Mouse (Mus musculus) naive thymus-derived CD4-positive, alpha-beta T cell, adult 2 months (primary cell): ENCODE results near the gene Pip4k2a.
A peak's percentile ranks its signal among the peaks of the same experiment; 100 is the strongest.

ENCODE experiments used
- DNase-seq: peaks from one replicate; pipeline ENCODE4 v3.0.0-alpha.2; 2011; ENCODE audit warnings: low read depth

The Pip4k2a gene

DNA sequence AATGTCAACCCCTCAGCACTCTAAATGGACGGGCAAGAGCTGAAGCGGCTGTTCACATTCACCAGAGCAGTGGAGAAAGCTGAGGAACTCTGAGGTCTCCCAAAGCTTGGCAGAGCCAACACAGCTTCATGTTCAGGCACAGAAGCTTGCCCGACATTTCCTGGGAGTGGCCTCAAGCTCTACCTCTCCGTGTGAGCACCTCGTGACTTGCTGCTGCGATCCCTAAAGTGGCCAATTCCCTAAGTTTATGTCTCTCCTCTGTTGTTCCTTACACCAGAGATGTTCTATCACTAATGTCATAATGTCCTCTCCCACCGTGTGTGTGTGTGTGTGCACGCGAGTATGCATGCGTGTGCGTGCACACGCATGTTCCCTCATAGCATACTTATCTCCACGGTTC is 42.3 kb downstream of the Pip4k2a start:
- peak; percentile 63 for DNase-seq

DNA sequence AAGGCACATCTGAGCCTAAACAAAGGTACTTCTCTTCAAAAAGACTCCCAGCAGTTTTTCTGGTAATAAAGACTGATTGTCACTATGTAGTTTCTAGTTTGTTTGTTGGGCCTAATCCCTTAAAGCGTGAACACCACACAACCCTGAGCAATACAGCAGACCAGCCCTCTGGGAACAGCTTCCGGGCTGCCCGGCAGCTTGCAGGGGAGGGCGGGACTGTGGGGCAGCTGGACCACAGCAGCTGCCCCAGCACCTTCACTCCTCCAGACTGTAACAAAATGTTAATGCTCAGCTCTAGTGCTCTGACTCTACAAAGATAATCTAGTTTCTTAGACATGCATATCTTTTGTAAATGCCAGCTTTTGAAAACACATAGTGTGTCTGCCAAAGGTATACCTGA is 42.9 kb downstream of the Pip4k2a start:
- peak; percentile 32 for DNase-seq

DNA sequence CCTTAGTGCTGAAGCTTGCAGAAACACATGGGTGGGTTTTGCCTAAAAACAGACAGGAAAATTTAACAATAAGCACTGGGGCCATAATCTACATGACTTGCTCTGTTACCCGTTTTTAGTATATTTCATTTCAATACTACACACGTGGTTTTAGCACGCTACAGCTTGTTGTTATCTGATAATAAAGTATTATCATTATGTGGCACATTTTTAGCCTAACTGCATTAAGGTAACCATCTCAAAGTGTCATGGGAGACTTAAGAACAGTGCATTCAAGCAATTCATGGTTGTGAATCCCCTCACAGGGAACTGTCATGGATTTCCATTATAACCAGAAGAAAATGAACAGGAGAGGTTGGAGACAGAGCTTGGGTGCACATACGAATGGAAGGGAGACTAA is 43.5 kb downstream of the Pip4k2a start:
- DNase-seq: no peak

DNA sequence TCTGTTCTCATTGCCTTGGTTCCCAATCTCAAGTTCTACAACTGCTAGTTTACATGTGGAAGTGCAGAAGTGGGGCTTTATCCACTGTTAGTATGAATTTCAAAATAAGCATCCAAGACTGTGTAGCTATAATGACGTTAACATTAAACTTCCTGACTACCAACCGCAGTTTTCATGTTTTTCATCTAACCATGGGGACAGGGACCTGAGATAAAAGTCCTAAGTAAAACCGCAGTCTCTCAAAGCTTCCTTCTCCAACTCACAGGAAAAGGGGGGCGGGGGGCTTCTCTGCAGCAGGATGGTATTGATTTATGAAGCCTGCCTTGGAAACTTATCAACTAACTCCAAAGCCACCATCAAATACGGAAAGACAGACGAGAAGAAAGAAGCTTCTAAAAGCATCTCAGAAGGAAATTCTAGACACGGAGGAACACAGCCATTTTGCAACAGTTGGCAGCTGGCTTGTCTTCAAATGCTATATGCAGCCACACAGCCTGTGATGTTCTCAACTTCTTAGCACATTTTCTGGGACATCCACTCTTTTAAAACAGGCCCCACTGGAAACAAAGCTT is 45.7 kb downstream of the Pip4k2a start:
- peak; percentile 93 for DNase-seq

DNA sequence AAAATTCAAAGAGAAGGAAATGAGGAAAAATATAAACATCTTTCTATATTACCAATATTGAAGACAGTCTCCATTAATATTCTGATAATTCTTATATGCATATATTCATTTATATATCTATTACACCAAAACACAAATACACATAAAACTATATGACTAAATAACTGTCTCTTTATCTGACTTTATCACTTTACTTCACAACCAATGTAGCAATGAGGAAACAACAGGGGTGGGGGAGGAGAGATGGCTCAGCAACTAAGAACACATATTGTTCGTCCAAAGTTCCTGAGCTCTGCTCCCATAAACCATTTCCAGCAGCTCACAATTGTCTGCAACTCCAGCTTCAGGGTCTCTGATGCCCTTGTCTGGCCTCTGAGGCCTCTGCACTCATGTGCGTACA is 47.2 kb downstream of the Pip4k2a start:
- DNase-seq: peak; percentile 27

DNA sequence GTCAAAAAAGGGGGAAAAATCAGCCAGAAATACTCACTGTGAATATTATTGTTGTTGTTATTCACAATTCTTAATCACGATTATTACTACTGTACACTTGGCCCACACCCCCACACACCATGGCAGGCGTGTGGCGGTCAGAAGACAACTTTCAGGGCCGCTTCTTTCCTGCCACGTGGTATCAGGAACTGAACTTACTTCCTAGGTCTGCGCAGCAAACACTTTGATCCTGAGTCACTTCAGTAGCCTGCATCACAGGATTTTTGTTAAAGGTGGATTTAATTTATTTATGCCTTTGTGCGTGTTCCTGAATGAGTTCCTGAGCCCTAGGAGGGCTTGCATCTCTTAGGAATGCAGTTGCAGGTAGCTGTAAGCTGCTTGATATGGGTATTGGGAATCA is 49.2 kb downstream of the Pip4k2a start:
- no peak for DNase-seq

DNA sequence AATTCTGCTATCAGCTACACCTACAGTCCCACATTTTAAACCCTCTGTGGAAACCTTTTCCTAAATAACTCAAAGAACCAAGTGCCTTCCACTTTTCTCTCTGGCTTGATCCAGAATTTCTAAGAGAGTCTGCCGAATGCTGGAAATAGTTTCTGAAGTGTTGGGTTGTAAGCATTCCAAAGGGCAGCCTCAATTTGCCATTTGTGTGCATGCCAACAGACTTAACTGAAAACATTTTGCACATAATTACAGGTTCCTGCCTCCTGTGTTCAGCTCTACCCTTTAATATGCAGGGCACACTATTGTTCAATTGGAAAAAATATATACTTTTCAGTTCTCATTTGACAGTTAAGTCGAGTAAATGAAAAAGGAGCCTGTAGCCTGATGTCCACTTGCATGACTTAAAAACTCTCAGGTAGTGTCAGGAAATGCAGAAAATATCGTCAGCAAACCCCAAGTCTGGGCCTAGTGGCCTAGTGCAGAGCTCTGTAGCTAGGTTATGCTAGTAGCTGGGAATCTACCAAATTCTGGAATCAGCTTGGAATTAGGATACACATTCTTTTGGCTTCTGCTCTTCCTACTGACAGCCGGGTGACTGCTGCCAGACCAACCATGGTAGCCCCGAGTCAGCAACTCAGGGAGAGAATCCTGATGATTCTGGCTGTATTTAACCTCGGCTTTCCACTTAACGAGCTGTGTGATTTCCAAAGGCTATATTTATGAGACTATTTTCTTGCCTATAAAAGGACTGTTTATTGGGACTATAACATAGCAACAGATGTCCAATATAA is 50.1 kb downstream of the Pip4k2a start:
- DNase-seq: no peak

DNA sequence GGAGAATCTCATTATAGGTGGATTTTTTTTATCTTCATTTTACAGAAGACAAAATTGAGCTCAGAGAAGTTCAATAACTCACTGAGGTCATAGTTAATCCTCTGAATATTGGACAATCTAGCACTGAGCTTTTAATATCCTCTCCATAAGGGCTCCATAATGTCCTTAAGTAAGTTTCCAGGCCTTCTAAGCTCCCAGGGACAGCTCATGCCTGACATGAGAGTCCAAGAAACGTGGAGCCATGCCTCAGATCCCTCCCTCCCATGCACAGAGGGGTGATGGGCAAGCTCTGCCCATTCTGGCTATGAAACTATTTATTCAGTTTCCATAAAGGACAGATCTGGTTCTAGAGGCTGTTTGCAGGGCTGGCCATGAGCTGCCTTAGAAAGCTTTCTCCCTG is 52.5 kb downstream of the Pip4k2a start:
- DNase-seq: no peak

DNA sequence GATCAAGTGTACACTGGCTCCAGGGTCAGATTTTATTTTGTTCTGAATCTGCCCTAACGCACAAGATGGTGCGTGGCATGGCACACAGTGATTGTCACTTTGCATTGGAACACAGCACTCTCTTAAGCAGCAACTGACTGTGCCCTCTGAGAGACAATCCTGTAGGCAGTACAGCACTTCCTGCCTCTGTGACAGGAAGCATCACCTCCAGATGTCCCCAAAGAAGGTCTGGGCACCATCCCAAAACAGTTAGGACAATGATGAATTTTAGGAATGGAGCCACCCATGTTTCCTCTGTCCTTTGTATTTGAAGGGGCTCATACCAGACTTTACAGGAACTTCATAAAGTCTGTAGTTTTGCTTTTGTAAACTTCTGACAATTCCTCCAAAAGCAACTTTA is 54.0 kb downstream of the Pip4k2a start:
- DNase-seq: no peak

DNA sequence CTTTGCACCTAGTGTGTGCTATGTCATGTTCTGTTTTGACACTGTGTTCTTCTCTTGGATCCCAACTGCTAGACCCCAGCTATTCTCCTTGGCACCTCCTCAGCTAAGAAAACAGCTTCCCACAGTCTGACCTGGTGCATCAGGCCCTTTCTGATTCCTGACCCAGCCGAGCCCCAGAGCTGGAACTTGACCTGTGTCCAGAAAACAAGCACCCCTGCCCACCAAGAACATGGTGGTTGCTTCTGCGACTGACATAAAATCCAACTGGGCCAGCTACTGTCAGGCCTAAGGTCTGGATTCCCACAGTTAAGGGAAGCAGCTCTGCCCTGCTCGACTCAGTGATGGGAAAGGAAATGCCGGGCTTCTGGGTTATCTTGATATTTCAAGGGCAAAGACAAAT is 54.6 kb downstream of the Pip4k2a start:
- no peak for DNase-seq

DNA sequence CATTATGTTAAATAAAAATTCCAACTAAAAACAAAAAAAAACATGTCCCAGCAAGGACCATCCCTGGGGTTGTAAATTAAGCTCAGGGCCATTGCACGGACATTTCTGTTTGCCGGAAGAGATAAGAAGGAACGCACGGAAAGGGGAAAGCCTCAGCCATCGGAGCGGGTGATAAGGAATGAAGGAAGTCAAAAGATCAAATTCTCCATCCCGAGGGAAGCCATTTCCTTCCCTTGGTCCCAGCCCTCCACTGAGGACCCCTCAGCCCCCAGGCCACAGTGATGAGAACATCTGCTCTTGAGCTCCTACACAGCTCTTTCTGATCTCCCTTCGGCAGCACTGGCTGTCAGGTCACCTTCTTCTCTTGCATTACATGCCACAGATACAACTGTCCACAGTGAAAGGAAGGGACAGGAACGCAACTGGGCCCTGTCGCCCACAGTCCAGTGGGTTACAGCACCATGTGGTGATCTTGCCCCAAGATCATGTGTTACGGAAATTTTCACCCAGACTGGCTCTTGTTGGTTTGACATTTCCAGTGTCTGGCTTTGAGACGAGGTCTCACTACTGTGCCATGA is 57.1 kb downstream of the Pip4k2a start:
- no peak for DNase-seq

DNA sequence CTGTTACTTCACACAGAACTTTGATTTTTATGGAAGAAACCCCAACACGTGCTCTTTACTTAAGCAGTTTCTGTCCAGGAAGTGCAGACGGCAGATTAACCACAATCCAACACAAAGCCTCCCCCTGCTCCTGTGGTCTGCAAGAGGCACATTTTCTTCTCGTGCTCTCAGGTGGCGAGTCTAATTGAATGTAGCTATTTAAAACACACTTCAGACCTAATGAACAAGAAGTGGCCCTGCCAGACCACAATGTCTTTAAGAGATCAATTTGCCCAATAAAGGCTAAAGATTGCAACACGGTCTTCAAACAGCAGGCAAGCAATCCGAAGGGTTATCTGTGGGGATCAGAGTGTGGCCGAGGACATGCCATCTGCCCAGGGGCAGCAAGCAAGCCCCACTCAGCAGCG is 59.0 kb downstream of the Pip4k2a start:
- DNase-seq: peak; percentile 80

DNA sequence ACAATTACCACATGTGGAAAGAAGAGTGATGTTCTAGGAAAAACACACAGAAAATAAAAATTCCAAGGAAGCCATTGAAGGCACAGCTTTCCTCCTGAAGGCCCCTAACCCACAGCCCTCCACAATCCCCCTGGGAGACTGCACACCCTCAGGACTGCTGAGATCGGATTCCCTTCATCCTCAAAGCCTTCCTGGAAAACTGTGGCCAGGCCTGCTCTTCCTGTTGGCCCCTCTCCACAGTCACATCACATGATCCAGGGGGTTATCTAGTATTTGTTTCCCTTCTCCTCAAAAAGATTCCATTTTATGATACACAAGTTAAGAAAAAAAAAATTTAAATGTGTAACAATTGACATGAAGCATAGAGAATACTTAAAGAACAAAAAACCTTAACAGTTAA is 59.7 kb downstream of the Pip4k2a start:
- DNase-seq: no peak

DNA sequence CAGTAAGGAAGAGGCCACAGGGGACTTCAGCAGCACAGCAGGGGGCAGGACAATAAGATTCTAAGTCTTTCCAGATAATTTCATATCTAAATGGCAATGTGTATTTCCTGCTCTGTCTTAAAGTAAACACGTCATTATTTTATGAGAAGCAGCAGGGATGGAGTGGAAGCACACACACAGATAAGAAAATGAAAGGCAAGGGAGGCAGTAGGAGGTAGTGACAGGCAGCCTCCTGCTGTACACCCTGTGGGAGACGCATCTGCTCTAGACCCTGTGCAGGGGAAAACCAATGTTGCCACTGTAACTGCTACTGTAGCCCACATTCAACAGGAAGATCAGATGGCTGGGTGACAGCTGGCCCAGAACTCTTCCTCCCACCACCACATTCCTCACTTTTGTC is 60.3 kb downstream of the Pip4k2a start:
- peak; percentile 71 for DNase-seq

DNA sequence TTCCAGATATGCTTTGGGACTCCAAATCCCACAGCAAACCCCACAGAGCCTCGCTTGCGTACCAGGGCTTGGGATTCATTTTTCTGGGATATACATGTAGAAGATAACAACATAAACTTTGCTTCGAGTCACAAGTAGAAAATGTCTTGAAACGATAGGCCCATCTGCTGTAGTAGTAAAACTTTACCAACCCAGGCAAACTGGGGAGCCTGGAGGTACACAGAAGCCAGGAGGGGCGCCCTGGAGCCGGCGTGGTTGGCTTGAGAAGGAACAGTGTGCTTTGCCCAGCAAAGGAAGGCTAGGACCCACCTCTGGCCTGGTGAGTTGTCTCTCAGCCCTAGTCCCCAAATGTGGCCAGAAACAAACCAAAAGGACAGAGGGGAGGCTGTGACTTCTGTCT is 61.5 kb downstream of the Pip4k2a start:
- DNase-seq: no peak

DNA sequence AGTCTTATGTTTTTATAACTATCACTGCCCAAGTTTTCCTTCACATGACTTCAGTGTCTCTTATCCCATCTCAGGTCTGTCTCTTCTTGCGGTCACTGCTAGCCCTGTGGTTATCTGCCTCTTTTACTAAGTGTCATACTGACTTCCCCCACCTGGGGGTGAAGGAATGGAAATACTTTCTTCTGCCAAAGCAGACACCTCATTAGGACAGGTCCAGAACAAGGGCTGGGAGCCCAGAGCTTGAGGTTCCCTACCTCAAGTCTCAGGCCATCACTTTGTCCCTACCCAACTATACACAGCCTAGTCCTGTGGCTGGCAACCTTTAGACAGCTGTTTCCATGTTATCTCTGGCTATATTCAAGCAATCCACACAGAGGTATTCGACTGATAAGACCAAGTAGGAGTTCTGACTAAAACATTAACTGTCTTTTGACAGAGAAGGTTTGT is 62.3 kb downstream of the Pip4k2a start:
- peak; percentile 59 for DNase-seq

DNA sequence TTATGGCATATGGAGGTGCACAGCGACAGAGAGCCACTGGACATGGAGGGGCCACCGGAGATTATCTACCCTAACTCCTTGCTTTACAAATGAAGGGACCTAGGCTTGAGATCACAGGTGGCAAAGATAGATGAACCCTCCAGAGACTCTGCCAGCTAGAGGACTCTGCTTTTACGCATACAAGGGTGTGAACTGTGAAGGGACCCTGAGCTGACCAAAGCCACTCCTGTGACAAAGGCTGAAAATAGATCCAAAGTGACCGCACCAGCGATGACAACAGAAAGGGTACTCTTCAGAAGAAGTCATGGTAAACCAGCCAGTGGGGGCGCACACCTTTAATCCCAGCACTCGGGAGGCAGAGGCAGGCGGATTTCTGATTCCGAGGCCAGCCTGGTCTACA is 63.8 kb downstream of the Pip4k2a start:
- no peak for DNase-seq

DNA sequence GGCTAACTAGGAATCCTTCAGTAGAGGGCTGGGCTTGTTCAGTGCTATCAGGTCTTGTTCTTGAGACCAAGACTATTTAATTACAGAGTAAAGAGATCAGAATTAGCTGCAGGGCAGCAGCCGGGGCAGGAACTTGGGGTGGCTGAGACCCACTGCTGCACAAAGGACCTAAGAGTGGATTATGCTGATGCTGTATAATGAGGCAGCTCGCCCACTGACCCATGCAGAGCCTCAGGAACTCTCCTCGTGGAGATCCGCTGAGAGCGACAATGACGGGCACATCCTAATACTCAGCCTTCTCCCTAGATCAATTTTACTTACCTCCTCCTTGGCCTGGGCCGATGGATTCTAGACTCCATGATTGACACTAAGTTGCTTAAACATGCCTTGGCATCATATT is 64.5 kb downstream of the Pip4k2a start:
- DNase-seq: no peak

DNA sequence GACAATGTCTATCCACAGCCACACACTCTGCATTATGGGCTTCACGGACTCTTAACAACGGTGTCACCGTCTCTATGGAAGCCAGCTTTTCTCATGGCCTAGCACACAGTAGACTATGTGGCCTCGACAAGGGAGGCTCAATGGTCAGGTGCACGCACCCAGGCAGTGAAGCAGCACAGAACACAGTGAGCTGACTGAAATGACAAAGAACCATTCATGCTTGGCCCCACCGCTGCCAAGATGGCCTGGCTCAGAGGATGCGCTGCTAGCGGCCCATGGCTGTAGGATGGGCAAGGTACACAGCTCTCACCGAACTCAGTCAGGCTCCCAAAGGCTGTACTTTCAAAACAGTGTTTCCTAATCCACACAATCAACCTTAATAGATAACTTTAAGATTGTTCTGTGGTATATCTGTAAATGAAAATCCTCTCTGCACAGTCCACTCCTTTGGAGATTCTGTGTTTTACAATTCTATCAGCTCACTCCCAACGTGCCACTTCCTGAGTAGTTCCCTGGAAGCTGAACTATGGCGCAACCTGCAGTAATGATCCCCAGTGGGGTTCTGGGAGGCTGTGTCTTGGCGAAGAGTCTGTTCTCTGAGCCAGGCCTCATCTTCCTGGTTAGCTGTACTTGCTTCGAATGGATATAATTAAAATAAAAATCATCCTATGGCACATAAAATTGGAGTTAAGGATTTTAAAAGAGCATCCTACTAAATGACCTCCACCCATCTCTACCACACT is 67.4 kb downstream of the Pip4k2a start:
- no peak for DNase-seq

DNA sequence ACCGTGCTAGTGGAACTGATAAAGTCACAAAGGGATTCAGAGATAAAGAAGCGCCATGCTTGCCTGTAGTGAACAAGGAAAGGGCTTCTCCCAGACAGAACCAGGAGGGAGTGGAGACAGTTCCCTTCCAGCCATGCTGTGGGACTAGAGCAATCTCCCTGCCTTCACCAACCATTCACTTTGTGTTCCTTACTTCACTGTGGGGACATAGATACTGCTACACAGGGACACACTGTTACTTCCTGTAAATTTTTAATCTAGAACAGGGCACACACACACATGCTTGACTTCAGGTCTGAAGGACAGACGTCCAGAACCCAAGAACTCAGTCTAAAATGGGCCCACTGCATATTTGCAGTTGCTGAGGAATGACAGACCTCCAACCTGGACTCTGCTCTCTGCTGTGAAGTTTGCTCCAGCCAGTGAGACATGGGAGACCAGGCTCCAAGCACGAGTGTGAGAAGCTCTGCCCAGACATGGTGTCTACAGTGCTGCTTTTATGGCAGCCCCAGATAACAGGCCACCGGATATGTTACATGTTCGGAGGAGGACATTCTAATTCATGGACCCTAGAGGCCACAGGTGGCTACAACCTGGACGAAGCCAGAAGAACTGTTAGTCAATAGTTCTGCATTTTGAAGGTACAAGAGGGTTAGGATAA is 69.2 kb downstream of the Pip4k2a start:
- no peak for DNase-seq

DNA sequence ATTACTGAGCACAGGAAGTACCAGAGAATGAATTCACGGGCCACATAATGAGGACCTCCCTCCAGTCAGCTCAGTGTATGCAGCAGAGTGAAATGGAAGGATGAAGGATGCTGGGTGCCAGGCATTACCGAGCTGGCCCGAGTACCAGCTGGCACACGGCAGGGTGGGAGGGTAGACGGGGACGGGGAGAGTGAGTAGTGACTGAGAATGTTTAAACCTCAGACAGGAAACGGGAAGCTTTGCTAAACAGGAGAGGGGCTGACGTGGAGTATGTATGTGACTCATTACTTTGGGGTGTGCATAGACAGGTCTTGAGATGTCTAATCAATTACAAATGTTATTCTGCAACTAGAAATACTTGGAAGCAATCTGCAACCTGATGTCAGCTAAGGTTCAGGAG is 69.7 kb downstream of the Pip4k2a start:
- peak; percentile 68 for DNase-seq
